Mouse (Mus musculus): ENCODE measurements at regions not wholly inside any gene's neighbourhood (a gene's known extent, or its start where the extent isn't known, plus 50 kb on each side); places are given as distances from the start of the nearest gene placed in this dataset.
A peak's percentile ranks its signal among the peaks of the same experiment; 100 is the strongest.

- DNase-seq (ENCODE audit: low read depth, low spot score), result no peak
Measured at GRCm38 (mm10) chr15:34775714-34776113, 418.0 kb upstream of the 9430069I07Rik start.

DNA sequence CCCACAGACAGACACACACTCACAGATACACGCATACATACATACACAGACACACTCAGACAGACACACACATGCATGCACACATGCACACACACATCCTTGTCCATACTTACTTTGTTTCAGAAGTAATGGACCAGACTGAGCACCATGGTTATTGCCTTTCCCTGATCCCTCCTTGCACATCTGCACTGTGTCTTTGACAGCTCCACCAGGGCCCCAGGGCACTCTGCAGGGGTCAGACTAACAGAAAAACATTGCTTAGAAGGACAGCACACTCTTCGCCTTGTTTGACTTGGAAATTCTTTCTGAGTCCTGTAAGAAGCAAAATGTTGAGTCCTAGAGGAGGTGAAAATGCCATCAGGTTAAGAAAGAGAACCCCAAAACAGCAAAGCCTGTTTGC is 394.1 kb upstream of the 9430069I07Rik start:
- DNase-seq (ENCODE audit: low read depth, low spot score), result no peak

- no peak for DNase-seq (ENCODE audit: low read depth, low spot score)
Measured at GRCm38 (mm10) chr15:34751021-34751420, 393.3 kb upstream of the 9430069I07Rik start.

GRCm38 (mm10) chr15:34747111-34747510 is 389.4 kb upstream of the 9430069I07Rik start:
- DNase-seq (ENCODE audit: low read depth, low spot score), result peak; percentile 74

- DNase-seq (ENCODE audit: low read depth, low spot score), result peak; percentile 75
Measured at GRCm38 (mm10) chr15:34743130-34743782, 385.6 kb upstream of the 9430069I07Rik start.

GRCm38 (mm10) chr15:34741488-34741887 is 383.8 kb upstream of the 9430069I07Rik start:
- DNase-seq (ENCODE audit: low read depth, low spot score), result no peak
